In the genomic region with DNA sequence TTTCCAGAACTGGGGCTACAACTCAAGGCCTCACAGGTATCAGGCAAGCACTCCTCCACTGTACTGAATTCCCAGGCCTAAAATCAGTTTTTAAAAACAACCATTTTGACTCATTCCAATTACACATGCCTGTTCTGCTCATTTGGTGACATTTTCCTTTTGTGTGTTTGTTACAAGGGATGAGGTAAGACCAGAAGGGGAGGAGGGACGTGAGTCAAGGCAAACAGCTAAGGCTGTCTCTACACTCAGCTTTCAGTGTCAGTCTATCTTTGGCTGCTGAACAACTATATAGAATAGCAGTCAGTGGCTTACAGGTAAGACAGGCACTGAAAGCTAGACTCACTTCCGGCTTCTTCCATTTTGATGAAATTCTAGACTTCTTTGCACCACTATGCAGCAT, we compare ENCODE assay signal across 11 mouse cellular contexts.
"Had no signal": no experiment of that assay in that cellular context is flagged by ENCODE, and none has a peak within 500 bp of the region (broad histone marks: within the 10 kb centered on the region; RNA-seq: fewer than 3 reads in every experiment).

No protein-coding gene starts in this region.

- DNase-seq: lung, adult 18-20 months; lung, embryonic 14.5 days; lung, postnatal 10 days; lung, postnatal 4 days; midbrain, embryonic 14.5 days; retina, postnatal 1 day; right cerebral cortex, adult 18-20 months; right cerebral cortex, postnatal 14 days; thymus, adult 2 months; thymus, postnatal 25 days; thymus, postnatal 4 days had no signal
